Mouse (Mus musculus) spleen, postnatal 14 days (tissue): ENCODE results near the gene Cryzl2.

Source experiments
- DNase-seq, 2 experiments: peaks; one replicate each; pipeline ENCODE4 v3.0.0; 2021 to 2022; ENCODE audit warnings: low spot score in 2 of 2

Cryzl2 gene

GRCm38 (mm10) chr1:157476231-157476630, 17.9 kb downstream of the Cryzl2 start:
- DNase-seq = no peak

- no peak for DNase-seq
Measured at GRCm38 (mm10) chr1:157480090-157480489, 21.7 kb downstream of the Cryzl2 start.

- DNase-seq = no peak
Measured at GRCm38 (mm10) chr1:157480901-157481300, 22.5 kb downstream of the Cryzl2 start.

- no peak for DNase-seq
Measured at GRCm38 (mm10) chr1:157481666-157482065, 23.3 kb downstream of the Cryzl2 start.

GRCm38 (mm10) chr1:157484161-157484560, 25.8 kb downstream of the Cryzl2 start:
- no peak for DNase-seq

GRCm38 (mm10) chr1:157500657-157501056, 42.3 kb downstream of the Cryzl2 start:
- no peak for DNase-seq

GRCm38 (mm10) chr1:157501352-157501945, 43.1 kb downstream of the Cryzl2 start:
- no peak for DNase-seq

- DNase-seq = no peak
Measured at GRCm38 (mm10) chr1:157503071-157503470, 44.7 kb downstream of the Cryzl2 start.

GRCm38 (mm10) chr1:157506522-157506921, 48.1 kb downstream of the Cryzl2 start, which contains the start of gene Sec16b:
Sec16b (plus strand) TSS chr1:157506728.
- no peak for DNase-seq

- DNase-seq = no peak
Measured at GRCm38 (mm10) chr1:157506995-157507595, 48.7 kb downstream of the Cryzl2 start.

- no peak for DNase-seq
Measured at GRCm38 (mm10) chr1:157507814-157508213, 49.4 kb downstream of the Cryzl2 start.

- DNase-seq = no peak
Measured at GRCm38 (mm10) chr1:157512690-157513448, 54.5 kb downstream of the Cryzl2 start.

GRCm38 (mm10) chr1:157513559-157513958, 55.2 kb downstream of the Cryzl2 start:
- DNase-seq = no peak

- no peak for DNase-seq
Measured at GRCm38 (mm10) chr1:157514298-157514697, 55.9 kb downstream of the Cryzl2 start.

GRCm38 (mm10) chr1:157516838-157517808, 58.7 kb downstream of the Cryzl2 start:
- no peak for DNase-seq

GRCm38 (mm10) chr1:157518111-157518523, 59.7 kb downstream of the Cryzl2 start:
- DNase-seq = no peak

GRCm38 (mm10) chr1:157519396-157519795, 61.0 kb downstream of the Cryzl2 start:
- no peak for DNase-seq

GRCm38 (mm10) chr1:157522322-157522721, 63.9 kb downstream of the Cryzl2 start:
- DNase-seq = no peak

- no peak for DNase-seq
Measured at GRCm38 (mm10) chr1:157524775-157525174, 66.4 kb downstream of the Cryzl2 start.

GRCm38 (mm10) chr1:157525692-157526354, 67.4 kb downstream of the Cryzl2 start:
- DNase-seq = no peak

GRCm38 (mm10) chr1:157526625-157527024, 68.2 kb downstream of the Cryzl2 start:
- DNase-seq = no peak
